Mouse (Mus musculus): ENCODE measurements around the gene Sod3. TPM values are rescaled to one million over a fixed set of nuclear protein-coding genes. Genes with fewer than 3 reads are reported as not detected.
A peak's percentile ranks its signal among the peaks of the same experiment; 100 is the strongest.

Sod3 gene
- polyA plus RNA-seq, 1 experiment from 2014 or later, result 2.4 TPM

GRCm38 (mm10) chr5:52375847-52376246 lies 12.3 kb downstream of the Sod3 start:
- no peak for TF ChIP-seq CTCF (IDR thresholded peaks at IDR 0.05)
- CTCF ChIA-PET, result interaction anchor here (0.7 to 1.3 kb wide), 5 partner anchors 13 to 66 kb away, joined by 3 to 4 read pairs (median 3); no protein-coding TSS in a partner anchor
- in situ Hi-C loops (cut with MboI; ENCODE audit: low pct_unique_long_range_greater_than_20kb), result no loop called here

GRCm38 (mm10) chr5:52382837-52383236 lies 19.2 kb downstream of the Sod3 start:
- ATAC-seq (no peak), DNase-seq (ENCODE audit: low read depth, low spot score) (no peak)
- ChIA-PET CTCF (interaction anchor here (0.9 kb wide), 1 partner anchor 18 kb away, joined by 3 read pairs; no protein-coding TSS in a partner anchor), POLR2A (no interaction called here)
- no peak for TF ChIP-seq CTCF (IDR thresholded peaks at IDR 0.05)
- in situ Hi-C loops (cut with MboI; ENCODE audit: low pct_unique_long_range_greater_than_20kb), result no loop called here
- no peaks in the 10 kb centered on the region for H3K27me3 ChIP-seq

More at GRCm38 (mm10) chr5:52375847-52376246, 12.3 kb downstream of the Sod3 start:
- DNase-seq (ENCODE audit: low read depth, low spot score), result no peak
- no peak for ATAC-seq
- POLR2A ChIA-PET, result no interaction called here
- no peaks in the 10 kb centered on the region for H3K27me3 ChIP-seq

GRCm38 (mm10) chr5:52383748-52384147 lies 20.2 kb downstream of the Sod3 start:
- no peak for ATAC-seq
- H3K27me3 ChIP-seq, result no peaks in the 10 kb centered on the region
- POLR2A ChIA-PET, result no interaction called here
- CTCF ChIA-PET, result no interaction called here
- in situ Hi-C loops (cut with MboI; ENCODE audit: low pct_unique_long_range_greater_than_20kb), result no loop called here
- DNase-seq (ENCODE audit: low read depth, low spot score), result no peak
- no peak for TF ChIP-seq CTCF (IDR thresholded peaks at IDR 0.05)

GRCm38 (mm10) chr5:52386016-52386415 lies 22.4 kb downstream of the Sod3 start:
- no peak for TF ChIP-seq CTCF (IDR thresholded peaks at IDR 0.05)
- DNase-seq (ENCODE audit: low read depth, low spot score) (peak; percentile 31), ATAC-seq (peak; percentile 73)
- POLR2A ChIA-PET, result no interaction called here
- CTCF ChIA-PET, result interaction anchor here (1.2 kb wide), 1 partner anchor 16 kb away, joined by 3 read pairs; no protein-coding TSS in a partner anchor
- no peaks in the 10 kb centered on the region for H3K27me3 ChIP-seq
- in situ Hi-C loops (cut with MboI; ENCODE audit: low pct_unique_long_range_greater_than_20kb), result no loop called here

DNA sequence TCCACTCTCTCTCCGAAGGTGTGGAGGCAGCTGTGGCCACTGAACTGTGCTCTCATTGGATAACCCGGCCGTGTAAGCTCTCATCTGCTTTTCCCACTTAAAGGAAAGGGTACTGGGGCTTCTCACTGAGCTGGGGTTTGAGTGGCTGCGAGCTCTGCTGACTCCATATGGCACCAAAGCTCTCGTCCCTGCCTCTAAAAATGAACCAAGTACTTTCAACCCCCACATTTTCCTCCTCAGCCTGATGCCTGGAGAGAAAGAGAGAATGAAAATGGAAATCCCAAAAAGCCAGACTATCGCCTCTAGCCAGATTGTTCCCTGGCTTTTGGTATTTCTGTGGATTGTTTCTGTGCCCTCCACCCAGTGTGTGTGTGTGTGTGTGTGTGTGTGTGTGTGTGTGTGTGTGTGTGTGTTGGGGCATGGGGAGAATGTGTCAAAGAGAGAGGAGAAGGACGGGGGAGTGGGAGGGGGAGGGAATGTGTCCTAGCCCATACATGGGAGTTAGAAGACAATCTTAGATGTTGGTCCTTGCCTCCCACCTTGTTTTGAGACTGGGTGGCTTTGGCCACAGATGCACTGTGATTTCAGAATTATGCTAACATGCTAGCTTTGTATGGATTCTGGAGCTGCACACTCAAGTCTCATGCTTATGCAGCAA lies 24.6 kb downstream of the Sod3 start:
- no peak for TF ChIP-seq CTCF (IDR thresholded peaks at IDR 0.05)
- CTCF ChIA-PET, result no interaction called here
- POLR2A ChIA-PET, result no interaction called here
- DNase-seq (ENCODE audit: low read depth, low spot score), result no peak
- no peaks in the 10 kb centered on the region for H3K27me3 ChIP-seq
- in situ Hi-C loops (cut with MboI; ENCODE audit: low pct_unique_long_range_greater_than_20kb), result no loop called here
- ATAC-seq, result no peak

- no peaks in the 10 kb centered on the region for H3K27me3 ChIP-seq
- DNase-seq (ENCODE audit: low read depth, low spot score) (no peak), ATAC-seq (no peak)
- ChIA-PET CTCF (no interaction called here), POLR2A (no interaction called here)
- in situ Hi-C loops (cut with MboI; ENCODE audit: low pct_unique_long_range_greater_than_20kb), result no loop called here
- TF ChIP-seq CTCF (IDR thresholded peaks at IDR 0.05), result no peak
Measured at GRCm38 (mm10) chr5:52390381-52390780, 26.8 kb downstream of the Sod3 start.

GRCm38 (mm10) chr5:52391471-52391870 lies 27.9 kb downstream of the Sod3 start:
- in situ Hi-C loops (cut with MboI; ENCODE audit: low pct_unique_long_range_greater_than_20kb), result no loop called here
- ChIA-PET CTCF (interaction anchor here (1.0 kb wide), 1 partner anchor 26 kb away, joined by 3 read pairs; no protein-coding TSS in a partner anchor), POLR2A (interaction anchor here (0.7 kb wide), 1 partner anchor 124 kb away, joined by 3 read pairs; no protein-coding TSS in a partner anchor)
- no peaks in the 10 kb centered on the region for H3K27me3 ChIP-seq
- ATAC-seq (no peak), DNase-seq (ENCODE audit: low read depth, low spot score) (no peak)
- TF ChIP-seq CTCF (IDR thresholded peaks at IDR 0.05), result no peak

- in situ Hi-C loops (cut with MboI; ENCODE audit: low pct_unique_long_range_greater_than_20kb), result no loop called here
Measured at GRCm38 (mm10) chr5:52393756-52394155, 30.2 kb downstream of the Sod3 start.

GRCm38 (mm10) chr5:52404373-52404772 lies 40.8 kb downstream of the Sod3 start:
- ChIA-PET CTCF (no interaction called here), POLR2A (no interaction called here)
- no peaks in the 10 kb centered on the region for H3K27me3 ChIP-seq
- DNase-seq (ENCODE audit: low read depth, low spot score) (no peak), ATAC-seq (no peak)
- in situ Hi-C loops (cut with MboI; ENCODE audit: low pct_unique_long_range_greater_than_20kb), result no loop called here
- no peak for TF ChIP-seq CTCF (IDR thresholded peaks at IDR 0.05)

More at GRCm38 (mm10) chr5:52393756-52394155, 30.2 kb downstream of the Sod3 start:
- ATAC-seq (no peak), DNase-seq (ENCODE audit: low read depth, low spot score) (no peak)
- POLR2A ChIA-PET, result no interaction called here
- no peak for TF ChIP-seq CTCF (IDR thresholded peaks at IDR 0.05)
- H3K27me3 ChIP-seq, result no peaks in the 10 kb centered on the region
- CTCF ChIA-PET, result interaction anchor here (0.8 kb wide), 1 partner anchor 18 kb away, joined by 3 read pairs; no protein-coding TSS in a partner anchor

- H3K27me3 ChIP-seq, result no peaks in the 10 kb centered on the region
- POLR2A ChIA-PET, result no interaction called here
- CTCF ChIA-PET, result interaction anchor here (1.1 to 1.5 kb wide), 2 partner anchors 9 to 62 kb away, joined by 3 to 6 read pairs; no protein-coding TSS in a partner anchor
- DNase-seq (ENCODE audit: low read depth, low spot score) (no peak), ATAC-seq (no peak)
- in situ Hi-C loops (cut with MboI; ENCODE audit: low pct_unique_long_range_greater_than_20kb), result no loop called here
- TF ChIP-seq CTCF (IDR thresholded peaks at IDR 0.05), result no peak
Measured at GRCm38 (mm10) chr5:52408668-52409315, 45.2 kb downstream of the Sod3 start.

DNA sequence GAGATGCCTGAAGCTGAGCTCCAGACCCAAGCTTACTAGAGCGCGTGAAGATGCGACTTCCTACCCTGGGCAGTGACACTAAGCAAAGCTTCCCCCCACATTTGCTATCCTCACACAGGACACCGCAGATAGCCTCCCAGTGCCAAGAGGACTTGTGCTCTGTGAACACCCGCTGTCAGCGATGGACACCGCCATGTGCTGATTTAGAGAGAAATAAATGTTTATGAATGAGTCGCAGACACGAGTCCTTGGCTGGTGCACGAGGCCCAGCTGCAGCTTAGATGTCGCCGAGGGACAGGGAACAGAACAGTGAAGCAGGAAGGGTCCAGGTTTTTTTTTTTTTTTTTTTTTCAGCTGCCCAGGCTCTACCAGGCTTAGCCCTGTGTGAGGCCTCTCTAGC lies 46.6 kb downstream of the Sod3 start:
- POLR2A ChIA-PET, result no interaction called here
- in situ Hi-C loops (cut with MboI; ENCODE audit: low pct_unique_long_range_greater_than_20kb), result no loop called here
- CTCF ChIA-PET, result no interaction called here
- DNase-seq (ENCODE audit: low read depth, low spot score) (no peak), ATAC-seq (no peak)
- TF ChIP-seq CTCF (IDR thresholded peaks at IDR 0.05), result no peak
- H3K27me3 ChIP-seq, result no peaks in the 10 kb centered on the region

Measured in Patski (cell line).